Mouse (Mus musculus) c-Kit-positive CD71-negative TER-119-negative erythroid progenitor cells, embryonic 14.5 days (primary cell): ENCODE measurements at regions not wholly inside any gene's neighbourhood (a gene's known extent, or its start where the extent isn't known, plus 50 kb on each side); places are given as distances from the start of the nearest gene placed in this dataset.

Experiments
- DNase-seq: peaks from one replicate; pipeline ENCODE4 v3.0.0-alpha.2; 2013; ENCODE audit warnings: low read depth

DNA sequence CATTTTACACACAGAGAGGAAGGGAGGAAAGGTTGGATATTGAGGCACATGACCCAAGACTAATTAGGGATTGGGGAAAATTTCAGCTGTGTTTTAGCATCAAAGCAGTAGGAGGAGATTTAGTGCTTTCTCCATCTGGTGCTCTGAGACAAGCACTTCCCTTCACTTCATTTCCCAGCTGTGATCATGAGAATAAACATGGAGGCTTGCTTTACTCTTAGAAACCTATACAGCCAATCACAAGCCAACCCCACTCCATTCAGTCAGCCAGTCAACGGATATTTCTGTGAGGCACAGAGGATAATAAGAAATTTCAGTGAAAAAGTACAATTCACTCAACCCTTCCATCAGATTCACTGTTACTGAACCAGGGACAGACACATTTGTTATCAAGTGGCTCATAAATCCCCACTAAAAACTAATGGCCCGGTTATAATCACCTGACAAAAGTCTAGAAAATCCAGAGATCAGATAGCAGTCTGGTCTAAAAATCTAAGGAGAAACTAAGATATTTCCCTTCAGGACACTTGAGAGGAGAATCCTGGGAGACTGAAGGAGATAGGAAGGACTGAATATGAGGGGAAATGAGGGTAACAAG, 249.7 kb upstream of the Map3k7 start:
- DNase-seq, result no peak

DNA sequence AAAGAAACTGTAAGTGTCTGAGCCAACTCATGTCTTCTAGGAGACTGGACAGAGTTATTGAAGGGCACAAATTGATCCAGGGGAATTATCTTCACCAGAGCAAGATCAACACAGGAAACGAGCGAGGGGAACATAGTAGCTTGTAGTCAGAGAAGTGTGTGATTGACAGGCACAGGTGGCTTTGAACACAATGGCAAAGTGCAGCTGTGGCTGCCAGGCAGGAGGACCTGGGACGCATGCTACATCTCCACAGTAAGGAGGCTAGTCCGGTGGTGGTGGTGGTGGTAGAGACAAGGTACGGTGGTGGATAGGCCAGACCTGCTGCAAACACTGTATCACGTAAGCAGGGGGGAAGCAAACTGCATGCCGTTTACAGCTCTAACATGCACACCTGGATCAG, 240.4 kb upstream of the Map3k7 start:
- no peak for DNase-seq

DNA sequence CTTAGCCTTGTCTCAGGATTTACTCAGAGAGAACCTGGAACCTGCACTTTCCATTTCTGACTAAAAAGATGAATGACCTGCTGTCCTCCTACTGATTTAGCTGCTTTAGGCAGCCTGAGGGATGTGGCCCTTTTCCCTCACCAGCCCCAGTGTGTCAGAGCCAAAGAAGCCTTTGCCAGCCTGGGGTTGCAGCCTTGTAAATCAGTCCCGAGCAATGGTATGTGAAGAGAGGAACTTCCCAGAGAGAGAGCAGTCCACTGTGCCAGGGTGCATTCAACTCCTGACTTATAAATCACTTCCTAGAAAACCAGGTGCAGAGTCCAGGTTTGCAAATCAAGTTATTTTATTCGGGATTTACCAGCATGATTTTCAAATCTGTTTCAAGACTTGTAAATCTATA, 239.5 kb upstream of the Map3k7 start:
- DNase-seq, result no peak

DNA sequence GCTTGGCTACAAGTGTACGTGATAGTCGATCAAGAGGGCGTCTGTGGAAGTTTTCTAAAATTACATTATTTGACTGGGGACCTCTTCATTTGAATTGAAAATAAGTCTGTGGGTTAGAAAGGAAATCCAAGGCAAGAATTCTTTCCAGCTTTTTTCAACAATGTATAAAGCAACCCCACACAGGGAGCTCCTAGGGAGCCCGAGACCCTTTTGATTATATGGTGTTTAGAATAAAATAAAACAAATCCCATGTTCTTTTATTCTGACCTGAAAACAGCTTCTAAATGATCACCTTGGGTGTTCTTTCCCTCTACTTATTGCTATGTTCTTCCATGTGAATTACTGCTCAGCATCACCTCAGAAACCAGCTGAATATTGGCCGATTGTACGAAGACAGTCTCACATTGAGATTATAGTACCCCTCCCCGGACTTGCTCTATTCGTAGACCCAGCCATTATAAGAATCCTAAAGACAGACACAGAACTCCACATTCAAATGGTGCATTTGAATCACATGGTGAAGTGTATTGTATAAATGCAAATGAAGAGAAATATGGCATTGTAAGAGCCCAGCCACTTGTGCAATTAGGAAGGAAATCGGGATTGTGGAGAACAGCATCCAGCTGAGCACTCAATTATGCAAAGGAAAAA, 236.3 kb upstream of the Map3k7 start:
- no peak for DNase-seq

DNA sequence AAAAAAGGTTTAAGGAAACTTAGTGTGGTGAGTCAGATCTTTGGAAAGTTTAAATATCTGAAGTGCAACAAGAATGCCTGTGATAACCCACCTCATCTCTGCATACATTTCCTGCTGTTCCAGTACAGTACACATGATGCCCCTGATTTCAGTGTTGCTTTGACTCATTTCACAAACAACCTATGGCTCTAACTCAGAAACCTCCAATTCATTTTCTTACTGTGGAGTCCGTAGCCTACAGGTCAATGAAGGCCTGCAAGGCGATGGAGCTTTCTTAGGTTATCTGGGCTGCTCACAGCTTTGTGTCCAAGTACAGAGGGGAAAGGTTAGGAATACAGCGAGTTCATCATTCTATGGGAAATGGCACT, 235.8 kb upstream of the Map3k7 start:
- DNase-seq, result no peak

DNA sequence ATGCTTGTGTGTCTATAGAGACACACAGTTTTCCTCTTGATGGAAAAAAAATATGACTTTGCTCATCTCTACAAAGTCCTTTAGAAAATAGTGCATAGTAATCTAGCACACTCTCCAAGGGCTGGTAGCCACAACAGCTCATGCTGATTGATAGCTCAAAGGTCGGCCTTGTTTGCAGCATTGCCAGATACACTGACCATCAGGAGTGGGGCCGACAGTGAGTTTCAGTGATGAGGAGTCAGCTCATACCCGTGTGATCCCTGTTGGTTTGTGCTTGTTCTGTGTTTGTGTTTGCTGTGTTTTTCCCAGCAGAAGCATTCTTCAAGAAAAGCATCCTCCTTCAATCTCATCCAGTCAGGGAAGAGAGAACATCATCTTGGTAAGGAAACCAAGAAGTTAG, 220.1 kb upstream of the Map3k7 start:
- DNase-seq, result no peak

DNA sequence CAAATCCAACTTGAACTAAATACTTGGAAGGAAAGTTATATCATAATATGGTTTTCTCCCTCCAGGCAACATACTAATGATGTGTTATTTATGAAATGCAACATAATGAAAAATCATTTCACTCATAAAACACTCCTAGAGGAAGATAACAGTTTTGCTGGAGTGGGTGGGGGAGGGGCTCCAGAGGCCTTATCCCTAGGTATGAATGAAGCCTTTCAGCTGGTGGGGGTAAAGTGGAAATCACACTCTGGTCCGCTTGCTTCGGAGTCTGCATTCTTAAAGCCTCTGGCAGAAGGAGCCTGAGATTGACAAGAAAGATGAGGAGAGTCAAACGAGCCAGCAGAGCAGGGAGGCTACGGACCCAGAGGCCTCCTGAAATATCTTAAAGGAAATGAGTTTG, 219.5 kb upstream of the Map3k7 start:
- no peak for DNase-seq

DNA sequence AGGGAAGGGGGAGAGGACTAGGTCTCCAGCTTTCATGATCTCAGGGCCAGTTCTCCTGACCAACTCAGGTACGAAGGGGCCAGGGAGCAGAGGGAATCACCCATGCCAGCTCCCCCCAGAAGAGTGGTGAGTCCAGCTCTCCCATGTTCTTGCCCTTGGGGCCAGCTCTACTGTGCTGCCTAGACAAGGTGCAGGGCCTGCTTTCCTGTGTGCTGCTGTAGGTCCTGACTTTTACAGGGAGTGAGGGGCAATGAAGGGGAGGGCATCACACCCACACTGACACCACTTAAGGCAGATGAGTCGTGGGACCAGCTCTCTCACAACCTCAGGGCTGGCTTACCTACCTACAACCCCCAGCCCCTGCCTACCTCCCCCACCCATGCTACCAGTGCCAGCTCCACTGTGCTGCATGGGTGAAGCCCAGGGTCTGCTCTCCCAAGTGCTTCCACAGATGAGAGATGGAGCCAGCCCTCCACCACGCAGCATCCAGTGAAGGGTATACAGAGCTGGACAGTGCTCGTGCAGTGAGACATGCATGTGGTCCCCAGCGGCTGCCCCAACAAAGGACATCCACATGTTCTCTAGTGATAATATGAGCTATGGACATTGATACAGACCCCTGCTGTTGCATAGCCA, 210.1 kb upstream of the Map3k7 start:
- no peak for DNase-seq

DNA sequence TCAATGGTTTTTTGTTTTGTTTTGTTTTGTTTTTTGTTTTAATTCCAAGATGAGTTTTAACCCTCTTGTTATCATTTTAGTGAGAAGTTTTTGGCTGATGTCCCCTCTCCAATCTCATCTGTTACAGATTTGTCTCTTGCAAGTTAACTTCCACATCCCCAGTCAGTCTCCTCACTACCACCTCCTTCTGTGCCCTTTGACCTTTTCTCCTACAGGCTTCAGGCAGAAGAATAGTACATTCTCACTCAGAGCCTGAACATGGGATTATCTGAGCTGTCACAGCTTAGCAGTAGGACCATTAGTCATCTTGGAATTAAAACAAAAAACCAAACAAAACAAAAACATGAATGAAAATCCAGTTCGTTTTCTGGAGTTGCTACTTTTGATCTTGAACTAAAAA, 206.8 kb upstream of the Map3k7 start:
- no peak for DNase-seq

DNA sequence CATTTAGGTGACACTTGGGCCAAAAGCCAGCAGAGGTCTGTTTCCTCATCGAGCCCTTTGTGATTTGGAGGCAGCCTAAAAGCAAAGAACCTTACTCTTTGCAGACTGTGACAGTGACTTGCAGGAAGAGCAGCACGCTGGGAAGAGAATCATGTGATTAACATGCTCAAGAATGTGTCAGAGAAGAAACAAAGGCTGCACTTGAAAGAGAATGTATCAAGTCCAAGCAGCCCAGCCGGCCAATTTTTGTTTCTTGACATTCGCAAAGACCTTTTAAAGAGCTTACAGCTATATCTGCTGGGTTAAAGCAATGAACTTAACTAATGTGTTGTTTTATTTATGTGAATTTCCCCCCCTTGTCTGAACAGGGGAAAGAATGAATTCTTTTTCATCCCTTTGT, 203.8 kb upstream of the Map3k7 start:
- no peak for DNase-seq

DNA sequence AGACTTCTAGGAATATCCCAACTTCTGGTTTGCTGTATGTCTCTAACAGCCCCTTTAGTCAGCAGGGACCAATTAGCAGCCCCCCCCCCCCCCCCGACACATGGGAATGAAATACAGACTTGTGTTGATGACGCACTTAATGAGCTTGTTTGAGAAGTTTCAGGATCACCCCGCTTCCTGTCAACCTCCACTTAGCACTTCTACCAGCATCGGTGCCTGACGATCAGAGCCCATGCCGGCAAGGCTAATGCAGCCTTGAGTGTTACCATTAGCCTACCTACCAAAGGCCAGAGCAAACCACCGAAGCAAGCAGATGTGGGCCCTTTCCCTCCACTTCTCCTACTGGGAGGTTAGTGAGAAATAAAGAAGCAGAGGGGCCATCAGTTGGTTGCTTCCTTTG, 201.7 kb upstream of the Map3k7 start:
- no peak for DNase-seq

DNA sequence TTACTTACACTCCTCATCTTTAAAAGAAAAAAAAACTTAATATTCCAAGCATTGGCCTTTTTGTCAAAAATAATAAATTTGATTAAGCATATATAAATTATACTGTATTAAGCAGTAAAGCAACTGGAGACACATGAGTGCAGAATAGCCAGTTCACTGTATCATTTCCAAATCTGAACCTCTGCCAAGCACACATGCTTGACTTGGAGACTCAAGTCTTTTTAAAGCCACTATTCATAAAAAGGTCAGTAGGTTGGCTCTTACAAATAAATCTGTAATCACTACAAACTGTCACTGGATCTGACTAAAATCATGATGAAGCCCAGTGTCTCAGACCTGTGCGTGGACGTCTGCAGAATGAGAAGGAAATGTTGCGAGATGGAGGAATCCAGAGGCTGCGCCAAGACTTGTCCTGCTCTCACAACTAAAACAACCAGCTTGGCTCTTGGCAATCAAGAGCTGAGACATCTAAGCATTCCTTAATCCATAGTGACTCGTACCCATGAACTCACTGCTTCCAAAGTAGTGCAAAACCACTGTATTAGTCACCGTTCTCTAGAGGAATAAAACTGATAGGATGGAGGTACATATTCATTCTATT, 195.8 kb upstream of the Map3k7 start:
- no peak for DNase-seq

DNA sequence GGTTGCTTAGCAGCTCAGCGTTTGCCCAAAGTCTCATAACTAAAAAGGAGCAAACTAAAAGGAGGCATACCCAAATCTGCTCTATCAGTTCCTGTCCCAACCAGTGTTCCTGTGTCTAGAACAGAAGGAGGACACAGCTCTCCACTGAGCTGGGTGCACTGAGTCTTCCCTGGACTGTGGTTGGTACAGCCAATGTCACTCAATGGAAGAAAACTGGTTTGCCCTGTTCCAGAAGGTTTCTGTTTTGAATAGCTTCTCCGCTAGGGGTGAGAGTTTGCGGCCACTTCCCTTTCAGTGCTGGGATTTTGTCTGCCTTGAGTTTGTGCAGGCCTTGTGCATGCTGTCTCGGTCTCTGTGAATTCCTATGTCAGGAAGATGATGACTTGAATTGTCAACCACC, 194.6 kb upstream of the Map3k7 start:
- no peak for DNase-seq

DNA sequence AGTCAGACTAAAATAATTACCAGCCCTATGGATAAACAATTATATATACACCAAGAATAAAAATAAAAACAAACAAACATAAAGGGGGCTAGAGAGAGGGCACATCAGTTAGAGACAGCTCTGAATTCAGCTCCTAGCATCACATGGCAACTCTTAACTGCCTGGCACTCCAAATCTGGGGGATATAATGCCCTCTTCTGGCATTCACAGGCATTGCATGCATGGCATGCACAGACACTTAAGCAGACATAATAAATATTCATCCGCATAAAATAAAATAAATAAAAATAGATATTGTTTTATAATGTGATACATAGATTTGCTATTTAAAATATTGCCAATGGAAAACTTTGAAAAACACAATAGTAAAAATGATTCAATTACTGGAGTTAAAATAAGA, 177.6 kb upstream of the Map3k7 start:
- DNase-seq, result no peak

DNA sequence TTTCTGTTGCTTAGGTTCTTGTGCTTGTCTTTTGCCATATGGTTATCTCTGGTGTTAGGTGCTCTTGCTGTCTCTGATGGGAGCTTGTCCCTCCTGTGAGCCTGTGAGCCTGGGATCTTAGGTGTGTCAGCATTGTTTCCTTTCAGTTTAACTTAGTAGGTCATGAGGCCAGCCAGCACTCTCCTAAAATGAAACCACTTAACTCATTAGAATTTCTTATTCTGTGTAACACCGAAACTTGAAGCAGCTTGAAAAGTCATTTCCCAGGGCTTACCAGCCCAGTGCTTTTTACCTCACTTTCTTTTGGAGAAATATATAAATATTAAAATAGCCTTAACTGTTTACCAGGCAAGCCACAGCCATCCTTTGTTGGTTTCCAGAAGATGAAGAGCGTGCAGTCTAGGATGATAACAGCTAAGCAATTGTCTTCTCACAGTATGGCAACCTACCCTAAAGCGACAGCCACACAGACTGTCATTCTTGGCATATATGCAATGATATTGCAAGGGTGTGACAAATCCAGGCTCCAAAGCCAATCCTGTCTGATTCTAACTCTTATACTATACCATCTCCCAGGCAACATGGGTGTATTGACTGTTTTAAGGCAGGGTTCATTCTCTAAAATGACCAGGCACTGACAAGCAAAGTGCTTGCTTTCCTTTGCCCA, 146.2 kb upstream of the Map3k7 start:
- no peak for DNase-seq

DNA sequence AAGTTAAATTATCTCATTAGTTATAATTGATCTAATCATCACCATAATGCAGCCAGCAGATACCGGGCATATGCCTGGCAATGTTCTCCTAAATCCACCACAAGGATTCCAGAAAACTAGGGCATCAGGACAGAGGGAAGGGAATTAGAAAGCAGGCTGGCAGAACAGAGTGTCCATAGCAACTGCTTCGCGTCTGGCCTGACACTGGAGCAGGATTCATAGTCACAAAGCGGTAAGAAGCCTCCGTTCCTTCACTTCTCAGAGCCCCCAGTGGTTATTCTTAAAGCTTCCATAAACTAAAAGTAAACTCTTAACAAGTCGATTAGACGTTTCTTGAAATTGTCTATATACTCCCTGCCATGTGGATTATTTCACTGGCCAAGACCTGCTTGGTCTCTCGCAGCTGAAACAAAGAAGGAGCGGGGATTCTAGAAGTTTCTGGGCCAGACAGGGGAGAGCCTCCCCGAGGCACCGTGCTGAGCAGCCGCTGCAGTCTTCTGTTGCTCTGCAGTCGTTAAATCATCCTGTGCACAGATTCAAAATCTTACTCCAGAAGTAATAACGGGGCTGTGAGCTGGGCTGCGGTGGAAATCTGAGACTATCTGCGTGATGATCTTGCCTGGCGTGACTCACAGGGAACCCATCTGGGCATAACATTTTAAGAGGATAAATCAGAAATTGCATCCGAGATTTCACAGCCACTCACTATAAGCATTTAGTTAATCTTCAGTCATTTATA, 144.2 kb upstream of the Map3k7 start:
- DNase-seq, result no peak

DNA sequence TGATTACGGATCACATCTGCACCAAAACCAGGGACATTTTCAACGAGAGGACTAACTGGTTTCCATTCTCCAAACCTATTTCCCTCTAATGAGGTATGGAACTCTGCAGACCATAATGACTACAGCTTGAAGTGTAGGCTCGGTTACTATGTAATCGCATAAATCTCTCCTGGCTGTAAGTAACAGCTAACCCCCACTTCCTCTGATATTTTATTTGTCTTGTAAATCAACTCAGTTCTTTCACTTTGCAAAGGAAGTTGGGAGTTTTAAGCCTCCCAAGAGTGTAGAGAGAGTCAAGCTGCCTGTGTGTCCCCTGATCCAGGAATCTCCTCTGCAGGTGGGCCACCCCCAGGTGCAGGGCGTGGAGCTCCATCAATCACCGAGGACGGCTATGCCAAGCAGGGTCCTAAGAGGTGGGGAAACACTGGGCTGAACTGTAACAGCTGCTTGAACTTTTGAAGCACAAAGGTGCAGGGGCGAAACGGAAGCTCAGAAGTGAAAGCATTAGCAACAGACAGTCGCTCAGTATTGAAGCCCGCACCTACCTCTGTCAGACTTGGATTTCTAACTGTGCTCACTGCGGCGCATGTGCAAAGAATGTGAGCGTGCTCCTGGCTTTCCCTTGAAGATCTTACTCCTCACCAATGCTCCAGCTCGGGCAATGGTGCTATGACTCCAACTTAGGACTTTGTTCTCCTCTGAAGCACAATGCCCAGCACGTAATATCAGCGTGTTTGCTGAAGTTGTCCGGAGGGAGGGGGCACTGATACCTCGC, 140.1 kb upstream of the Map3k7 start:
- DNase-seq, result no peak

DNA sequence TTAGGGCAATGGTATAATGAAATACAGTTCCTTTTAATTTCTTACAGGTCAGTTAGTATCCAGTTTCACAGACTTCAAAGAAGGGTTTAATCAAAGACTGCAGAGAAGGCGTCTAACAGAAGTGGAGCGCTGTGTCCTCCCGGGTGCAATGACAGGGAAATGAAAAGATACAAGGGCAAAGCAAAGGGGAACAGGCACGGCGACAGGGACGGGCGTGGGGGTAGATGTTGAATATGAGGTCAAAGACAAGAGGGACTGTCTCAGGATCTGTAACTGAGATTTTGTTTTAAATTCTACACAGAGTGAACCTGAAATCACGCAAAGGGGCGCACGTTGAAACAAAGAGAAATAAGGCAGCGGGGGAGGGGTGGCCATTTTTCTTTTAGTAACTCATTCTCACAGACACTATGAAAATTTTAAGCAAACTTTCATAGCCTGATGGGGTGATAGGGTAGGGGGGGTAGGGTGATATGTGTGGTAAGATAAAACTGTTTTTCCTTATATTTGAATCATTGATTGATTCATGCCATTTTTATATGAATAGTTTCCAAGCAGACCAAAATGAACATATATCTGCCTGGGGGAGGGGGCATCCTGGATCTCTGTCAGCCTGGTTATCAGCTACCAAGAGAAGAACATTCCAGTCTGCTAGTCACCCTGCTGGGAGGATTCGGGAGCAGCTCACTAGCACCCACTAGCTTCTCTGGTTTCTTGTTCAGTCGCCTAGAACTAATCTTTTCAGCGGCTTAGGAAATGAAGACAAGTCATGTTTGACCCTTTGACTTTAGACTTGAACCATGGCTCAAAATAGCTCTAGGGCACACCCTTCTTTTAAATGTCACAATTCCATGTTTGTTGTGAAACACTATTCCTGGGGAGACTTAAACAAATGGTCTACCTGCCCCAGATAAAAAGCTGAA, 139.1 kb upstream of the Map3k7 start:
- DNase-seq, result no peak

DNA sequence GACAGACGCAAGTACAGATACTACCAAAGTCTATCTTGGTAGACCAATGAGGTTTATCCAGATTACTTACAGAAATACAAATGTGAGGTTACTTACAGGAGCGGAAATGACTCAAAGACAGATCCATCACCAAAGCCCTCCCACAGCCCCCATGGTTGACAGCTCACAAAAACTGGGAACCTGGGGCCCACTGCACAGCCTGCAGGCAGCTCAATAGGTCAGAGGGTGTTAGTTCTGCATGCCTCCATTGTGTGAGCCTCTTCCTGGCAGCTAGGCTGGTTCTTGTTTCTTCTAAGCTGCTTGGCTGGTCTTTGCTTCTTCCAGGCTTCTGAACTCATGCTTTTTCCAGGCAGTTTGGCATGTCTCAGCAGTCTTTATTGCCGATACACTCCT, 138.5 kb upstream of the Map3k7 start:
- no peak for DNase-seq

DNA sequence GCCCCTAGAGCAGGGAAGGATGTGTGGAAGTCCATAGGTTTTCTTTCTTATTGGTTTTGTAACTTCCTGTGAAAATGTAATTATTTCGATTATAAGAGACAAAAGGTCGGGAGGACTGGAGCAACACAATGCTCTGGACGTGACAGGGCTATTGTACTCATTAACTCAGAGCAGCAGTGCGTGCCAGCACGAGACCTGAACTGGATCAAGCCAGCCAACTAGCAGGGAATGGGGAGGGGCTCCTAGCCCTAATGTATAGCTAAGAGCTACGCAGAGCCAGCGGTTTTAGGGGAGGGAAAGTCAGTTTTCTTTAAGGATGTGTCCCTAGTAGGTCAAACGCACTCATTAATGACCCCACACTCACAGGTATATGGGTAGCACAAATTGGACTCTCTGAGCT, 137.2 kb upstream of the Map3k7 start:
- no peak for DNase-seq
